Mouse (Mus musculus): Measurements from ENCODE around the gene Pbx1.

Pbx1 gene

DNA sequence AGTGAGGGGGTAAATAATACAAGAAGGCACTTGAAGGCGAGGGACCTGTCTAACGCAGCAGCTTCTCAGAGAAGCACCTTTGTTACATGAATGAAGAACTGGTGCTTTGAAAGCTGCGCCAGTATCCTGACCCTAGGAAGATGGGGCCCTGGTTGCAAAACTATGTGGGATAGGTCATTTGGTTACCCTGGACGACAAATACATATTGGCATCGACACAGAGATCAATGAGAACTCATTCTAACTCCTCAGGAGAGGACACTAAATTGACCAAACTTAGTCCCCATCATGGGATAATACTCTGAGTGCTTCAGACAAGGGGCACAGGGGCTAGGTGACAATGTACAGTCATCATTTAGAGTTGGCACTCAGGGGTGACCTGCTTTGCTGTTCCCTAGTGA lies 264.3 kb downstream of the Pbx1 start:
- no peak for DNase-seq (ENCODE audit: low spot score)

DNA sequence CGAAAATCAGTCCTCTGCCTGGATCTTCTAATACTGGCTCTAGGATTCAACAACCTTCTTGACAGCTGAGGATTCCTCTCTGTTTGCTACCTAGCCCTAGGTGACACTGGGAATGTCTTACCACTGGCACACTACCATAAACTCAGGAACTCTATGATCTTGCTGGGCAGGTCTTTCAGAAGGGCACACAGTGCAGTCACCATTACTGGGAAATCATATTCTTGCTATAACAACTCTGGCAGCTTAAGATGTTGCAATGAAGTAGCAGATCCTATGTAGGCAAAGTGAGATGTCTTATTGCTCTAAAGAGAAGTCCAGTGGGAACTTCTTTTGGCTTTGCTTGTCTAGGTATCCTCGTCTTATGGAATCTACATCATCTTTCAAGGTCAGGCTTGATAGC lies 265.2 kb downstream of the Pbx1 start:
- DNase-seq (ENCODE audit: low spot score), result no peak

DNA sequence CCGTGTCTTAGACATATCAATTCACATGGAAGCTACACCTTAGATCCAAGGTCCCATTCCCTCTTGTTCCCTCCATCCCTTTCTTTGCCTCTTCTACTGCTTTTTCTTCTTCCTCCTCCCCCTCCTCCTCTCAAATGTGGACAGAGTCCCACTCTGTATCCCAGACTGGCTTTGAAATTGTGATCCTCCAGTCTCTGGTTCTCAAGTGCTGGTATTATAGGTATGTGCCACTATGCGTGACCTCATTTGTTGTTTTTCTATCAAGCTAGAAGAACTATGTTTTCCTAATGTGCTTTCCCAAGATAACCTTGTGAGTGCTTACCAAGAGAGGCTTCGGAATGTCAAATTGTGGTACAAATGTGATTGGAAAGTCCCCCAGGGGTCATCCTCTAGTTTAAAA lies 267.1 kb downstream of the Pbx1 start:
- DNase-seq (ENCODE audit: low spot score), result no peak

DNA sequence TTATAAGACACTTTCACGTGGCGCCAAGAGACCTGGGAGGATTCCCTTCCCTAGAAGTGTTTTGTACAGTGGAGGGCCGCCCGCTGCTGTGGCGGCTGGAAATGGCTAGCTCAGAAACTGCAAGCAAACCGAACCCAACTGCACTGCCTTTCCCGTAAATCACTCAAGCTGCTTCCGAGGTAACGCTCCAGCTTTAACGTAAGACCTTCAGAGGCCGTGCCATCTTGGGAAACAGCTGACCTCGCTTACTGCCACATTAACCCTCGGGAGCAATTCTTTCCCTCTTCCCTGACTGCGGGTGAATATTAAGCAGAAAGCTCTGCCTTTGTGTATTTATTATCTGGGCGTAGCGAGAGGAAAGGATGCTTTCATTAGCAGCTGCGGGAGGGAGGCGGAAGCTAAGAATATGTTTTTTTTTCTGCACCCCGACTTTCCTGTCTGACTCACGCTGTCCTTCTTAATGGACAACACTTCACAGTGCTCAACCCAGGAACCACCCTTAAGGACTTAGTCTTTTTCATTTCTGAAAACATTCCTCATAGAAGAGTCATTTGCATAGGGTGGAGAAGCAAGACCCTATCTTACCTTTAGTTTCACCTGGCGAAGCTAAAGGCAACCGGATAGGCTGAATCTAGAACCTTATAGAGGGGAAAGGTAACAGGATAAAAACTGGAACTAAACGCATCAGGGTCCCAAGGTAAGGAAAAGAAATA lies 268.4 kb downstream of the Pbx1 start:
- DNase-seq (ENCODE audit: low spot score), result no peak

DNA sequence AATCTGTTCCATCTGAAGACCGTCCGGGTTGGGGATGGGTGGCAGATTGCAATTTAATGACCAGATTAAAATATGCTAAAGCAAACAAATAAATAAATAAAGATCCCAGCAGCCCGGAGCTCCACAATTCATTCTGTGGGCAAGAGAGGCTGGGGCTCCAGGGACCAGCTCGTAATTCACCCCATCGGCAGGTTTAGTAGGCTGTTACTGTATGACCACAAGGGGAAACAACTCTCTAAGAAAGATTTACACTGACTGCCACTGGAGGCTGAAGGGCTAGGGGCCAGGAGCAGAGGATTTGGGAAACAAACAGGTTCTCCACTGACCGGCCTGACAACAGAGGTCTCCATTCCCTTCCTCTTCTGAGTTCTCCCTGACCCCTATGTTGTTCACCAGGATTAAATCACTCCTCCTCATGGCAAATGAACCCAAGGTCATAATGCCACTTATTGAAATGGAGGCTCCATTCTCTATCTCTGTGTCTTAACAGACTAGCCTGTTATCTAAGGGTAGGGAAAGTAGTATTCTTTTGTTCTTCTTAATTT lies 292.9 kb downstream of the Pbx1 start:
- no peak for DNase-seq (ENCODE audit: low spot score)

DNA sequence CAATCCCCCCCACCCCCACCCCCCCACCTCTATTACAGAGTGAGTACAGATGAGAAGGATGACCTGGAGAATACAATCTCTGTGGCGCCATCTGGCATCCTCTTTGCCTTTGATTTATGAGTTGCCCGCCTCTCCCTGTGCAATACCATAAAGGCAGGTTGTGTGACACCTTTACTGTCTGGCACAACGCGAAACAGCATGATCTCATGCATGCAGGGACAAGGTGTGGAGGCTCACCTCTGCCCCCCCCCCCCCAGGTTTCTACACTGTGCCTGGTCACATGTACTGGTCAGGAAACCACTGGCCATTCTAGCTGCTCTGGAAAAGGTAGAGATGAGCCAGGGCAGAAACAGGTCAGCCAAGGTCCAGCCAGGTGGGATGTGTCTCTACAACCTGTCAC lies 293.4 kb downstream of the Pbx1 start:
- no peak for DNase-seq (ENCODE audit: low spot score)

DNA sequence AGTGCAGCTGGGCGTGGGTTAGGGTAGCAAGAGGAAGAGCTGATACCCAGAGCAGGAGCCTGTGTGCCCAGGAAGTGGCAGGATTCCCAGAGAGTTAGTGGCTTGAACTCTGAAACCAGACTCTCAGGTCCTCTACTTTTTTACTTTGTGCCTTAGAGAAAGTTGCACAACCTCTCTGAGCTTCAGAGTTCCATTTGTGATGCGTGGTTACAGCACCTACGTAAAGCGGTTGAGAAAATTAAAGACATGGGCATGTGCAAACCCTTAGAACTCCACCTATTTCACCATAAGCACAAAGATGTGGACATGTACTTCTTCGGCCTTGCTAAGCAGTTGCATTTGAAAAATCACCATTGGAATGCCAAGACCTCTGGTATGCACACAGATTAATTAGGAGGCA lies 294.2 kb downstream of the Pbx1 start:
- DNase-seq (ENCODE audit: low spot score), result no peak

DNA sequence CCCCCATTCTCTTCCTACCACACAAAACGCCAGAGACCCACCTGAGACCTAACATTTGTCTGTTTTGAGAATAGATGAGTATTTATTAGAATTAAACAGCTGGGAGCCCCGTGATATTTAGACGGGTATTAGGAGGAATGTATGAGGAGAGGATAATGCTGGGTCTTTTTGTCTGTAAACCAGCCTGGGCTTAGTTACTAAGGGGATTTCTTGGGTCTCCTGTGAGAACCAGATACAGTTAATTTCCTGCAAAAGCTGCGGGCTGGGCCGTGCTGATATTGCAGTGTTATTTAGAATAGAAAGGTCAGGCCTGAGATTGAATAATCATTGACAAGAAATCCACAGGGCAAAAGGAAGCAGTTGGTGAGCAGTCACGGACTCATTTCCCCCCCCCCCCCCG lies 296.5 kb downstream of the Pbx1 start:
- no peak for DNase-seq (ENCODE audit: low spot score)

DNA sequence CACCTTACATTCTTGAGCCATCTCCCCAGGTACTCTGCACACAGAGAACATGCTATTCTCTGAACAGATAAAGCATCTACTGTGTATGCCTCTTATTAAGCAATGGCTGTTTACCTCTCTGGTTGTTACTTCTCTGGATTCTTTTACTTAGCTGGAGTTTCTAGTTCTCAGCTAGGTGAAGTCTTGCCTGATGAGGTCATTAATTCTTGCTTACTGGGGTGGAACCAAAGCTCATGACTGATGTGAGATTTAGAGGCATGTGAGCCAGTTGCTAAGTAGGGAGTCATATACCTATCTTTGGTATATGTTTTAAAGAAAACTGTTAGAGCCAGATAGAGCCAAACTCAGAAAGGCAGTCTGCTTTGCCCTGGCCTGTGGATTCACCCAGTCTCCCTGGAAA lies 298.4 kb downstream of the Pbx1 start:
- DNase-seq (ENCODE audit: low spot score), result no peak

DNA sequence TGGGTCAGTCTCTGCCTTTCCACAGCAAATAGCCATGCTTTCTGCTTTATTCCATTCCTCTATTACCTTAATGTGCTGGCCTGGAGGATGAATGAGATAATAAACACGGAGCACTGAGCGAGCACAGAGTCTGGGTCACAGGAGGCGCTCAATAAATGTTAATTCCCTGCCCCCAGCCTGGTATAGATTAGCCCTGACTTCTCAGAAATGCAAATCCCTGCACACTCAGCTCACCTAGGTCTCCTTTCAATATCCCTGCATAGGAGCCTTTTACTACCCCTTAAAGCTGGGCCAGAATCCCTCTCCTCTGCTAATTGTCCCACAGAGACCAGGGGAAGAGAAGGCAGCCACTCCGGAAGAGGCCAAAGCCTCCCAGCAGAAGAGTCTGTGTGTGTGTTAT lies 304.1 kb downstream of the Pbx1 start:
- DNase-seq (ENCODE audit: low spot score), result no peak

DNA sequence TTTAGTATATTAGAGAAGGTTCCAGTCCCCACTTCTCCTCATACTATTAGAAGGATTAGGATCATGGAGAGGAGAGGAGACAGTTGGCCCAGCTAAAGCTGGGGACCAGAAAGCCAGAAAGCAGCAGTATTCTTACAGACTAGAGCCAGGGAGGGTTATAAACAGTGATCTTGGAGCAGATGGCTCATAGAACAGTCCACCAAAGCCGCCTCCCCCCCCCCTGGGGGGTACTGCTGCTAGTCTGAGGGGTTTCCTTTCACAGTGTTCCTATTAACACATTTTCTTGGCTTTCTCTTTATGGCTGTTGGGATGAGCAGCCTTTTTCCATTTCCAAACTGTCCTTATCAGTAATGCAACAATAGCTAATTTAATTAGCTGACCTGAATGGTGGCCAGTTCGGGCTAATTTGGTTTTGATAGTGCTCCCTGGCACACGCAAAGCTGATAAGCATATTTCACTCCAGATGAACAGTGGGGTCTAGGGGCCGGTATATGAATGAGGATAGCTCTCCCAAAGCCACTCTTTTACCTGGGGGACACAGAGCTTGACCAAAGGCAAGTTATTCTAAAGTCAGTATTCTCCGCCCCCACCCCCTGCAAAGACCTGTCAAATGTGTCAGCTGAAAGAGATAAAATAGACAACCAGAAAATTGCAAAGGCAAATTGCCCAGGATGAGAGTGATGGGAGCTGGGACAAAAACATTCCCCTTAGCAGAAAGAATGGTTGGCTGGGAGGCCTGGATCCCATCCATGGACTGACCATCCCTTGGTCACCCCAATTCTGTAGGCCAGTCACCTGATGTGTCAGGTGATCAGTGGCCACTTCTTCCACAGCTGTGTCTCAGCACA lies 307.2 kb downstream of the Pbx1 start:
- no peak for DNase-seq (ENCODE audit: low spot score)

DNA sequence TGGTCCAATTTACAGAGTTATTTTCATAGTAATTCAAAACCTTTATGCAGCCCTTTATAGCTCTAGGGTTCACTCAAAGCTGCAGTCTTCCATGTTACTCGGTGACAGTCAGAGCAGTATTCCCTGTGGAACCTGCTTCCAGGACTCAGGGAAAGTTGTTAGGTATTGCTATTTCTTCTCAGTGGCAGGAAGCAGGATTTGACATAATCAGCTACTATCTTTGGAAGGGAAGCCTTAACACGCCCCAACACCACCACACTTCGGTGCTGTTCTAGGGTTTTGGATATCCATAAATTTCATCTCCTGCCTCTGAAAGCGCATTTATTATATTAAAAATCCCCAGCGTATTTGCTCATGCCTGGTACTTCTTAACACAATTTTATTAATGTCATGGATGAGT lies 314.0 kb downstream of the Pbx1 start:
- no peak for DNase-seq (ENCODE audit: low spot score)

DNA sequence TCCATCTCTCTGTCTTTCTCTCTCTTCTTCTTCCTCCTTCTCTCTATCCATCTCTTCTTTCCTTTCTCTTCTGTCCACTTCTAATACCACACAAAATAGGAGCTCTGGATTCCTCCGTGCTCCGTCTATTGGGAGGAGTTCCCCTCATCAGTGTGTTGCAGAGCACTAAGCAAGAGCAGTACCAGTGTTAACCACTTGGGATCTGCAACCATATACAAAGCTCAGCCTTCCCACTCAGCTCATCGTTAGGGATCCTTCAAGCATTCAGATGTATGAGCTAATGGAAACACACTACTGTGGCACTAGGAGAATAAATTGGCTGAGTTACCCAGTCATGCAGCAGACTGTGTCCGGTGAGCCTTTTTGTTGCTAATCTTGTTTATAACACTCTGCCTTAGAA lies 314.7 kb downstream of the Pbx1 start:
- no peak for DNase-seq (ENCODE audit: low spot score)

DNA sequence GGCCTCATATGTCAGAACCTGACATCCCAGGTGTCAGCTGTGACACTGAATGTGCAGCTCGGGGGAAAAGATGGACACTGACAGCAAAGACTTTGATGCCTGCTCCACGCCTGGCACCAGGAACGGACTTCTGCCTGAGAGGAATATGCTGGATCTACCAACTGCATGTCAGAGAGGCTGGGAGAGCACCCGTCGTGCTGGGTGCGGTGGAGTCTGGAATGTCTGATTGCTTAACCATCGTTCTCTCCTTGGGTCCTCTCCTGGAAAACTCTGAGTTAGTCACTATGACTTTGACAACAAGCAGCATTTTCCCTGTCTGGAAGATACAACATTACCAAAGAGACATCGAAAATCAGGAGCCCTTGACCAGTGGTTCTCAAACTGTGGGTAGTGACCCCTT lies 322.3 kb downstream of the Pbx1 start:
- no peak for DNase-seq (ENCODE audit: low spot score)

DNA sequence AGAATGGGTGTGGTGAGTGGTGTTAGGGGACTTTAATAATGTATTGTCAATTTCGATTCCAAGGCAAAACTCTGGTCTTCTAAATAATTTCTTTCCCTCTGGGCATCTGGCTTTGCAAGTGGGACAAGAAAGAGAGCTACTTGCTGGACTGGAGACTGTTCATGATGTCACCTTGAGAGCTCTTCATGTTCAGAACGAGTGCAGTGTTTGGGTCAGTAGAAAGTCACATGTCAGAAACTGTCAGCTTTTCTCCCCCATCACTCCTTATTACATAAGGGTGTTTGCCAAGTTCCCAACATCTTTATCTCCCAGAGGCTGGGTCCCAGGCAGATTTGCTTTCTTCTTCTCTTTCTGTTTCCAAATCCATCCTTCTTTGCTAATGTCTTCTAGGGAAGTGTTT lies 328.2 kb downstream of the Pbx1 start:
- DNase-seq (ENCODE audit: low spot score), result no peak

DNA sequence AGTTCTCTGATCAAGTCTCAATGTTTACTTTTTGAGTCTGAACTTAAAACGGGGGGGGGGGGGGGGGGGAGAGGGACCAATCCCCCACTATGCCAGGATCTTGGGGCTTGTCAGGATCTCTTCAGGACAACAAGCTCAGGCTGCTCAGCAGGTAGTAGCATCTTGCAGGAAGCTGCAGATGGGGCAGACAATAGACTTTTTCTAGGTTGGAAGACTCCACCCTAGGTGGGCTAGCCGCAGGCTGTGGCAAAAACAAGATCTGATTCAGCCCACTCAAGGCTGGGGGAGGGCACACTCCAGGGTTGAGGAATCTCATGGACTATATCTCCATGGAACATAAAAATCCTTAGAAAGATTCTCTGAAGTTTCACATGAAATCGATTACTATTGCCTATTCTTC lies 330.6 kb downstream of the Pbx1 start:
- DNase-seq (ENCODE audit: low spot score), result no peak

DNA sequence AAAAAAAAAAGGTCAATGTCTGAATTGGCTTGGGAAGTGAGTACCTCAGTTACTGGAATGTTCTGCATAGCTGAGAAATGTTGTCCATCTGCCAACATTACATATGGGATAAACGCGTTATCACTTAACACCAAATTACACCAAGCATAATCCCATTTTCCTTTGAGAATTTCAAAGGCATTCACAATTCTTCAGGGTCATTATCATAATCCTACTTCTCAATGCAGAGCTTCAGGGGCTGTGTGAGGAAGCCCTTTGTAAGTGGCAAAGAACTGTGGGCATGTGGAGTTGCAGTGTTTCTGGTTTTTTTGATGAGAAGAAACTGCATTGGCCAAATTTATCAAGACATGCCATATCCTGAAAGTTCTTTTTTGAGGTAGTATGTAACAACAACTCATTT lies 333.3 kb downstream of the Pbx1 start:
- DNase-seq (ENCODE audit: low spot score), result no peak

DNA sequence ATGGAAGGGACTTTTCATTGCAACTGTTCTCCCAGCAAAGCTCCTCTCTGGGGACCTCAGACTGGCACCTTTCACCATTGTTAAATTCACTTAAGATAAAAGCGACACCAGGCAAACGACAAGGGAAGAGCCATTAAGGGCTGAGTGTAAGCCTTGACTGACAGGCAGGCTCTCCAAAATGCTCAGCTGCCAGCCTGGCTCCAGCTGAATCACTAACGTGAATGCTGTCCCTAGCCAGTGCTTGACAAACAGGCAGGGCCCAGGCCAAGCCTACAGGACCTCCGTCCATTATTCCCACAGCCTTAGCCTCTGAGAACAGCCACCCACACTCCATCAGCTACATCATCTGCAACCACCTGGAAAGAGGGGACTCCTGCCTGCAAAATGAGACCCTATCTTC lies 337.4 kb downstream of the Pbx1 start:
- no peak for DNase-seq (ENCODE audit: low spot score)

DNA sequence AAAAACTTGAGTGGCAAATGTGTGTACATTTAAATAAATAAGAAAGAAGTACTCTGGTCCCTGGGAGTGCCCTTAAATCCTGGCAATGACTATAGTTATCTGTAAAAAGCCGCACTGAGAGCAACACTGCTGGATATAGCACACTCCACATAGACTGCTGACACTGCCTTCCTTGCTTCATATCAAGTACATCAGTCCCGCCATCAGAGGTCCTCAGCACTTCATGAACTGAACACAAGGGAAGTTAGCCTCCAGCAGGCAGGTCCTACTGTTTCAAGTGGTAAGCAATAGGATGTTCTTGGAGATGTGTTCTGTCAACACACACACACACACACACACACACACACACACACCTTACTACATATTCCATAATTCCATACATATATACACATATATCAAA lies 339.0 kb downstream of the Pbx1 start:
- DNase-seq (ENCODE audit: low spot score), result peak; percentile 40

DNA sequence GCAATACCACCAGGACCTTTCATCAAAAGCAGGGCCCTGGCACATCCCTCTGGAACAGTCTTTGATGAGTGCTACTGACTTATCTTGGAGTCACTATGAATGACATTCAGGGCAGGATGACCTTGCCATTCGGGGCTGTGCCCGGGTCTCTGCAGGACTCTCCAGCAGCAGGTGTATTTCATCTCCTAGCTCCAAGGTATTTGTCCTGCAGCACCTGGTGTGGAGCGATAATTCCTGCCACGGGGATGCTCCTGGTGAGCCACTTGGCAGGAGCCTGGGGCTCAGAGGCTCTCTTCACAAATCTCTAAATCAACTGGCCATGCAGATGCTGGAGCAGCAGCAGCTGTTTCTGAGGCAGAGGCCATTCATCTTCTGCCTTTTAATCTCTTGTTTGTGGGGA lies 340.4 kb downstream of the Pbx1 start:
- DNase-seq (ENCODE audit: low spot score), result no peak

DNA sequence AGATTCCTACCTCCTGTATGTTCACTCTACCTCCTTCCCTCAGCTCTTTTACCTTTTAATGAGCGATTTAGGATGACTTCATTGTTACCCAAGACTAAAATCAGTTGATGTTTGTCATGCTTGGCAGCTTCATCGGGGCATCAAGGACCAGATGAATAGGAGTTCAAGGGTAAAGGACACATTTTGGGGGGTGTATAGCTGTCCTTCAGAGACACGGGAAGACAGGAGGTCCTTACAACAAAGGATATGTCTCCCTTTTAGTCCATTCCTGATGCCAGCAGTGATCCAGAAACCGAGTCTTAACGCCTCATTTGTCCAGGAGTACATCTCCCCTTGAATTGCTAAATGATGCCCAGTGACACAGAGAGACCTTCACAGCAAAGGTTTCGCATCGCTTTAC lies 343.4 kb downstream of the Pbx1 start:
- no peak for DNase-seq (ENCODE audit: low spot score)

DNA sequence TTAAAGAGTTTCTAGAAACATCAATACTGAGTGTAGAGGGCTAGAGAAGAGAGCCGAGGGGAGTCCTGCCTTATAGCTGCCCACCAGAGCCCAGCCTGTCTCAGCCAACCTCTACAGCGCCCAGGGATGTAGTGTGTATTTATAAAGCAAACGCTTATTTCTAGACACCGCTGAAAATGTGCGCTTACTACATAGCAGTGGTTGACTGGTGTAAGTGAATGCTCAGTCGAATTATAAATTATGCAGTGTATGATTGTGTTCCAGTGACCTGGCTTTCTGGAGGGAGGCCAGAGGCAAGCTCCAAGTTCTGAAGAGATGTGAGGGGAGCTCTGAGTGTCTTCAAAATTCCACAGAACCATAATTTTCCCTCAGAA lies 352.7 kb downstream of the Pbx1 start:
- DNase-seq (ENCODE audit: low spot score), result no peak

DNA sequence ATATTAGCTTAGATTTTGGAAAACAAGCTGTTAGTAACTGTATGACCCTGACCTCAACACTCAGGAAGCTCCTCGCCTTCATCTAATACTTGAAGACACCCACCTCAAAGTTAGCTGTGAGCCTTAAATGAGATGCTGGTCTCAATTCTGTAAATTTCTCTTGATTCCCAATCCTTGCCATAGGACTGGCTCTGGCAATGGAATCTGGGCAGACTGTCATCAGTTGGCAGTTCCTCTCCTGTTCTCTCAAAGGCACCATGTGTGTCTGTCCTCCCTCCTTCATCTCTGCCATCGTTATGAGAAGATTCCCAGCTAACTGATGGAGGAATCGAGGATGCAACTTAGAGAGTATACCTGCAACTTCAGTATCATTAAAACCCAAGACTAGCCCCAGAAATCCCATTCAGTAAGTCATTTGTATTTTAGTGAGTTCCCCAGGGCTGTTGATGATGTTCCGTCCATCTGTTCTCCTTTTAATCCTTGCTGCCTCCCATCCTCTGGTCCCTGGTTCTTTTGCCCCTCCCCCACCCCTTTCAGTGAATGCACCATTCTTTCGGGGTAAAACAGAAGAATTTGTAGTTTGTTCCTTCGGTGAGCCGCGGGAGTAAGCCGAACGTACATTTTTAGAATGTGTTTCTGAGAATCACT lies 353.2 kb downstream of the Pbx1 start:
- no peak for DNase-seq (ENCODE audit: low spot score)

Data from layer of hippocampus, adult 11-12 months (tissue).